Mouse (Mus musculus) C2C12 (cell line): ENCODE data around the gene Coq8a.

Experiments used
- CEBPB ChIP-seq: IDR thresholded peaks from one replicate; pipeline ENCODE4 v1.6.1; 2011; ENCODE audit warnings: low read depth, mild to moderate bottlenecking, control low read depth, moderate library complexity
- CTCF ChIP-seq: IDR thresholded peaks from one replicate; pipeline ENCODE4 v1.5.1; 2011; ENCODE audit not compliant: control insufficient read depth, insufficient read depth, insufficient read length
- MAX ChIP-seq: IDR thresholded peaks from one replicate; pipeline ENCODE4 v1.6.1; 2011; ENCODE audit warnings: mild to moderate bottlenecking, control low read depth
- MYOD1 ChIP-seq: IDR thresholded peaks from one replicate; pipeline ENCODE4 v1.6.1; 2011; ENCODE audit warnings: low read depth; ENCODE audit not compliant: control insufficient read depth, insufficient read length
- MYOG ChIP-seq: IDR thresholded peaks from one replicate; pipeline ENCODE4 v1.6.1; 2011; ENCODE audit not compliant: control insufficient read depth, insufficient read length; ENCODE audit errors: extremely low read depth
- USF1 ChIP-seq: IDR thresholded peaks from one replicate; pipeline ENCODE4 v1.6.1; 2011; ENCODE audit warnings: low read depth, mild to moderate bottlenecking, control low read depth, moderate library complexity

GRCm38 (mm10) chr1:180183525-180184159 lies 15.8 kb downstream of the Coq8a start:
- TF ChIP-seq MYOG = no peak
- no peak for TF ChIP-seq MAX
- no peak for TF ChIP-seq CTCF
- TF ChIP-seq MYOD1 = no peak
- no peak for TF ChIP-seq USF1
- no peak for TF ChIP-seq CEBPB
